Mouse (Mus musculus): ENCODE measurements around the gene AI413582.

DNA sequence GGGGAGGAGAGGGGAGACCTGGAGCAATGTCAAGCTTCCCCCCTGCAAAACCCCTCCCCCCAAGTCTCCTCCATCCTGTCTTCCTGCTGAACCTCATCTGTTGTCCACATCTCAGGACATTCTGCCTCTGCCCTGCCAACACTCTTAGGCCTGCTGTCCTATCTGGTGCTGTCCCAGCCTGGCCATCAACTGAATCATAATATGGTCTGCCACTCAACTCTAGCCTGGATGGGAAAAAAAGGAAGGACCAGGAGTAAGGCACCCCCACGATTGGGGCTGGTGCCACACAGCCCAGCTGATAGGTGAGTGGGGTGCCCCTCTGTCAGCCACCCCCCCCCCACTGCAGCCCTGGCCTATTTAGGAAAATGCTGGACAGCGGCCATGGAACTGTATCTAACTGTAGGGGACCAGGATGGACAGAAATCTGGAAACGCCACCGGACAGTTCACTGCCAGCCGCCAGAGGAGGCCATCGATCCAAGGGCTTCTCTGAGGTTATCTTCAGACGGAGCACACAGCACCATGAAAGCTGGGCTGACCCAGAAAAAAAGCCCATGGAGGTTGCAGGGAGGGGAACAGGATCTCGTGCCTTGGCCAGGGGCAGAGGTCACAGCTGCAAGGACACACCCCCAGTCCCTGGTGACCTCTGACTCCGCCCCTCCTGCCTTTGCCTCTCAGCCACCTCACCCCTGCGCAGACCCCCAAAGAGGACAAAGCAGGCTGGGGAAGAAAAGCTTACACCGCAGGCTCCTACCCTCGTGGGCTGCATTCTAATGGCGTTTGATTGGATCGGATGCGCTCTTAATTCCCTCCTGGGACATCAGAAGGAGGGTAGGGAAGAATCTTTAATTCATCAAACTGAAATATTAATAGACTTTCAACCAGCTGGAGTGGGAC, 46.6 kb downstream of the AI413582 start:
- no peak for TF ChIP-seq CTCF (IDR thresholded peaks at IDR 0.05; ENCODE audit: low read depth, low read length)
- no peak for TF ChIP-seq POLR2A (IDR thresholded peaks at IDR 0.05; ENCODE audit: borderline replicate concordance, low read depth, low read length)
